Mouse (Mus musculus) CD4-positive, CD25-positive, alpha-beta regulatory T cell, adult 2 months (primary cell): ENCODE results near the gene Fam186a.

Experiments used
- DNase-seq: peaks from one replicate; pipeline ENCODE4 v3.0.0-alpha.2; 2012; ENCODE audit warnings: low read depth, low spot score

Gene Fam186a

GRCm38 (mm10) chr15:99872543-99872942, 94.3 kb downstream of the Fam186a start:
- DNase-seq = no peak
